Mouse (Mus musculus): ENCODE data around the gene Spsb1.

- peak; percentile 94 for TF ChIP-seq CTCF (IDR thresholded peaks at IDR 0.05; ENCODE audit: low read depth, low read length)
- no peak for TF ChIP-seq POLR2A (IDR thresholded peaks at IDR 0.05; ENCODE audit: extremely low read depth, insufficient read depth, low read length)
These were observed 25.0 kb upstream of the Spsb1 start for GRCm38 (mm10) chr4:149979819-149980308.

All from liver, adult 2 months (tissue).